Mouse (Mus musculus) thymus, postnatal 25 days (tissue): ENCODE data around the gene Gm20897.
"Not testable (repeated sequence)": the region's sequence is repeated elsewhere in the genome, so short reads cannot be mapped to it uniquely, and the experiment has no call there.

Source experiments
- DNase-seq: peaks from one replicate; pipeline ENCODE4 v3.0.0; 2022

Gm20897 gene

DNA sequence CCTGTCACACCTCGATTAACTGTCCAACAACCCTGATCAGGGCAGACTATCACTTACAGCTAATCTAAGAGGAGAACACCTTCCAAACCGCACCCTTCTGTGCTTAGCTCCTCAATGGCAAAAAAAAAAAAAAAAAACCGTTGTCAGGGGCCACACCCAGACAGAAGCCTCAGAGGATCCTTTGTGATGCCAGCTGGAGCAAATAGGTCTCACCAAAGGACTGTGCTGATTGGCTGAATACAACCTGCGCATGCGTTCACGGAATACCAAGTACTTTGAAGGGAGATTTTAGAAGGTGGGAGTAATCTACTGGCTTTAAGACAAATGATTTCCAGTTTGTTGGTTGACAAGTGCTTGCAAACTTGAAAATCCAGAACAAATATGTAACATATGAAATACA, at the start of gene Gm20897:
Gene Gm20897, minus strand, starts transcription at position 101 of the 400 bp plus-strand sequence.
- DNase-seq = not testable (repeated sequence)
